Mouse (Mus musculus) liver, adult (tissue): ENCODE measurements around the gene E130308A19Rik.

Experiments used
- GATA4 ChIP-seq: IDR thresholded peaks from 2 replicates; pipeline ENCODE4 v1.6.1; 2014; ENCODE audit warnings: mild to moderate bottlenecking, low read length; ENCODE audit not compliant: insufficient replicate concordance

E130308A19Rik gene

GRCm38 (mm10) chr4:59697869-59698268 is 71.9 kb downstream of the E130308A19Rik start:
- no peak for TF ChIP-seq GATA4

GRCm38 (mm10) chr4:59699014-59699792 is 73.2 kb downstream of the E130308A19Rik start:
- no peak for TF ChIP-seq GATA4

DNA sequence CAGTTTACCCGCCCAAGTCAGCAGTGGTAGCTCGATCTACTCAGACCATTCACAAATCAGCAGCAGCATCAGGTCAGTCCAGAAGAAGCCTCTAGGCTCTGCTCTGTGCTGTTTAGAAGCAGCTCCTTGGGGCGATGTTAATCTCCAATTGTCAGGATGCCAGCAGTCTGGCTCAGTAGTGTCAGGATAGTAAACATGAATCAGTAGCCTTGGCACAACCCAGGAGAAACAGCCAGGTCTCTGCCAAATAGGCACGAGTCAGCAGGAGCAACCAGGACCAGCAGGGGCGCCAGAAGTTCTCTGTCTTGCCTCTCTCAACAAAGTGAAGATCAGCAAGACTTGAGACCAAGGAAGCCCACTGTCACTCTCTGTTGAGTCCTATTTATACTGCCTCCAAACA is 83.3 kb downstream of the E130308A19Rik start:
- TF ChIP-seq GATA4 = no peak

GRCm38 (mm10) chr4:59710736-59711389 is 84.9 kb downstream of the E130308A19Rik start:
- no peak for TF ChIP-seq GATA4

DNA sequence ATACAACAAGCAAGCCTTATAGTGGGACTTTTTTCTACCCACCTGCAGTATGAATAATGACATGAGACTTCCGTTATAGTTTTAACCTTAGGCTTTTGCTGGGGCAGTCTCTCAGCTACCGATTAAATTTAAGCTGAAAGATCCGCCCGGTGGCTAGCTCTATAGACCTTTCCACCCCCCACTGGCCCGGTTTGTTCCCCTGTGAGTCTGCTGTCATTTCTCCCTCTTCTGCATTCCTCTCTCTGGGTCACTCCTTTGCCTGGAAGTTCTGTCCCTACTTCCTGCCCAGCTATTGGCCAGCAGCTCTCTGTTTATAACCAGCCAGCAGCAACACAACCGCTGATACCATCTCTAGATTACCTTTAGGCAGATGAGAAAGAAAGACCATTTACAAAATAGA is 86.4 kb downstream of the E130308A19Rik start:
- no peak for TF ChIP-seq GATA4

GRCm38 (mm10) chr4:59712955-59713354 is 86.9 kb downstream of the E130308A19Rik start:
- TF ChIP-seq GATA4 = no peak

DNA sequence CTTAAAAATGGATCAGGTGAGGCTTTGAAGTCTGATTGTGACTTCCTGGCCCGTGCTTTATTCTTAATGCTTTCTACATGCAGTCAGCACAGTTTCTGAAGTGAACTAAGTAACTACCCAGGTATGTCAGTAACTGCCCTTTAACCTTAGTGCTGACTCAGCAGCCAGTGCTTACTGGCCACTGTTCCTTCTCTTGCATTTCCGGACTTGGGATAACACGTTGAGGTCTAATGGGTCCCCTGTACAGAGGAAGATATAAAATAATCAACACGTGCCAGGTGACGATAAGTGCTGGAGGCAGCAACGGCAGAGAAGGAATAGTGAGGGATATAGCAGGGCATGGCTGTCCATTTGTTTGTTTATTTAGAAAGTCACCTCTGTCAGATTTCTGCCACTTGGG is 88.5 kb downstream of the E130308A19Rik start:
- TF ChIP-seq GATA4 = no peak

- no peak for TF ChIP-seq GATA4
Observed at GRCm38 (mm10) chr4:59714926-59715325, 88.9 kb downstream of the E130308A19Rik start.

GRCm38 (mm10) chr4:59715531-59715930 is 89.5 kb downstream of the E130308A19Rik start:
- TF ChIP-seq GATA4 = no peak

- TF ChIP-seq GATA4 = no peak
Observed at GRCm38 (mm10) chr4:59717349-59717748, 91.3 kb downstream of the E130308A19Rik start.

- TF ChIP-seq GATA4 = no peak
Observed at GRCm38 (mm10) chr4:59718542-59718941, 92.5 kb downstream of the E130308A19Rik start.

- no peak for TF ChIP-seq GATA4
Observed at GRCm38 (mm10) chr4:59719481-59720355, 93.7 kb downstream of the E130308A19Rik start.

- TF ChIP-seq GATA4 = no peak
Observed at GRCm38 (mm10) chr4:59721811-59722210, 95.8 kb downstream of the E130308A19Rik start.

DNA sequence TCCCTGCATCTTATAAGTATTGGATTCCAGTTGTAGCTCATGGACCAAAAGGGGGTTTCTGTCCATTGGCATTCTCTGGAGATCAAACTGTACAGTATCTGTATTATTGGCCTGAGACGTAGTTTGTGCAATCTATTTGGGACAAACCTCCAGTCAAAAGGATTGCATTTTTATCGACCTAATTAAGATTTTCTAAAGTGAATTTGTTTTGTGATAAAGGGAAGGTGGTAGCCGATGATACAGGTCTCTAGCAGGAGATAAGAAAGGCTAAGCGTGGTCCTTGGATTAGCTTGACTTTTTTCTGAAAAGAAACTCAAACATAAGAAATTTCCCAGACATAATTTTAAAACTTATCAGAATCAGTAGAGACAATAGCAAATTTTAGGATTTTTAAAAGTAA is 99.6 kb downstream of the E130308A19Rik start:
- no peak for TF ChIP-seq GATA4

GRCm38 (mm10) chr4:59726501-59726900 is 100.5 kb downstream of the E130308A19Rik start:
- no peak for TF ChIP-seq GATA4

GRCm38 (mm10) chr4:59727187-59727877 is 101.3 kb downstream of the E130308A19Rik start:
- TF ChIP-seq GATA4 = no peak

GRCm38 (mm10) chr4:59727878-59728261 is 101.9 kb downstream of the E130308A19Rik start:
- no peak for TF ChIP-seq GATA4
